Comparison of ENCODE assay signal across 32 mouse cellular contexts in the genomic region with DNA sequence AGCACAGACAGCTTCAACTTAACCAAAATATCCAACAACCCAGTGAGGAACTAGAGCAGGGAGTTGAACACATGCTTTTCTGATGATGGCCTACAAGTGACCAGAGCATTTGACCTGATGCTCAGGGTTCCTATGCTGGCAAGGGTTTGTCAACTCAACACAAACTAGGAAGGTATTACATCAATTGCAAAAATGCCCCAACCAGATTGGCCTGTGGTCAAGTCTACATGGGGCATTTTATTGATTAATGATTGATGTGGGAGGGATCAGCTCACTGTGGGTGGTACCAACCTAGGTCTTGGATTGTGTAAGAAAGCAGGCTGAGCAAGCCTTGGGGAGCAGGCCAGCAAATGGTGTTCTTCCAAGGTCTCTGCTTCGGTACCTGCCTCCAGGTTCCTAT. TPM values are rescaled to one million over a fixed set of nuclear protein-coding genes. Genes with fewer than 3 reads are reported as not detected.
"Had no signal": no experiment of that assay in that cellular context is flagged by ENCODE, and none has a peak within 500 bp of the region (broad histone marks: within the 10 kb centered on the region; RNA-seq: fewer than 3 reads in every experiment).

No protein-coding gene starts in this region.

- H3K27ac ChIP-seq: left cerebral cortex, adult 2 months; limb, embryonic 10.5 days; limb, embryonic 12.5 days; limb, embryonic 13.5 days; limb, embryonic 15.5 days; liver, embryonic 12.5 days; liver, embryonic 13.5 days; liver, embryonic 14.5 days; liver, embryonic 15.5 days; lung, embryonic 15.5 days; macrophage; midbrain, embryonic 10.5 days; midbrain, embryonic 12.5 days; midbrain, embryonic 13.5 days; midbrain, embryonic 15.5 days; neural tube, embryonic 12.5 days had no signal

- H3K9ac ChIP-seq: limb, embryonic 12.5 days; limb, embryonic 13.5 days; limb, embryonic 15.5 days; liver, embryonic 12.5 days; liver, embryonic 13.5 days; liver, embryonic 14.5 days; liver, embryonic 15.5 days; liver, postnatal 0 days; lung, embryonic 14.5 days; lung, embryonic 15.5 days; midbrain, embryonic 12.5 days; midbrain, embryonic 13.5 days; midbrain, embryonic 15.5 days; neural tube, embryonic 12.5 days had no signal

- H3K27me3 ChIP-seq: limb, embryonic 12.5 days; limb, embryonic 13.5 days; limb, embryonic 15.5 days; liver, embryonic 12.5 days; liver, embryonic 13.5 days; liver, embryonic 15.5 days; lung, embryonic 15.5 days; megakaryocyte, embryonic 14.5 days; midbrain, embryonic 12.5 days; midbrain, embryonic 13.5 days; midbrain, embryonic 15.5 days; neural tube, embryonic 12.5 days had no signal

- H3K36me3 ChIP-seq: limb, embryonic 10.5 days; limb, embryonic 12.5 days; limb, embryonic 13.5 days; limb, embryonic 15.5 days; liver, embryonic 12.5 days; liver, embryonic 13.5 days; liver, embryonic 15.5 days; lung, embryonic 15.5 days; midbrain, embryonic 12.5 days; midbrain, embryonic 13.5 days; midbrain, embryonic 15.5 days; neural tube, embryonic 12.5 days had no signal

- ATAC-seq: liver, embryonic 12.5 days; liver, postnatal 0 days; lung, postnatal 0 days; midbrain, embryonic 13.5 days; midbrain, embryonic 15.5 days; midbrain, embryonic 16.5 days had no signal

- DNase-seq: left cerebral cortex, postnatal 4 days; liver; liver, embryonic 13.5 days; liver, postnatal 0 days; lung, adult 18-20 months; lung, adult 2 months; lung, embryonic 14.5 days; lung, postnatal 10 days; lung, postnatal 14 days; lung, postnatal 36 days; lung, postnatal 4 days; midbrain, embryonic 14.5 days had no signal

- H3K4me1 ChIP-seq: limb, embryonic 10.5 days; limb, embryonic 12.5 days; limb, embryonic 13.5 days; limb, embryonic 15.5 days; liver, embryonic 12.5 days; liver, embryonic 13.5 days; liver, embryonic 15.5 days; lung, embryonic 15.5 days; megakaryocyte, embryonic 14.5 days; midbrain, embryonic 10.5 days; midbrain, embryonic 12.5 days; midbrain, embryonic 13.5 days; midbrain, embryonic 15.5 days; neural tube, embryonic 12.5 days had no signal

- H3K4me3 ChIP-seq: left cerebral cortex, adult 2 months; limb, embryonic 10.5 days; limb, embryonic 12.5 days; limb, embryonic 13.5 days; limb, embryonic 15.5 days; liver, embryonic 12.5 days; liver, embryonic 13.5 days; liver, embryonic 15.5 days; lung, embryonic 15.5 days; megakaryocyte, embryonic 14.5 days; midbrain, embryonic 10.5 days; midbrain, embryonic 12.5 days; midbrain, embryonic 13.5 days; midbrain, embryonic 15.5 days; myocyte; neural tube, embryonic 12.5 days had no signal

- H3K4me2 ChIP-seq: limb, embryonic 12.5 days; limb, embryonic 13.5 days; limb, embryonic 15.5 days; liver, embryonic 12.5 days; liver, embryonic 13.5 days; liver, embryonic 15.5 days; lung, embryonic 14.5 days; lung, embryonic 15.5 days; midbrain, embryonic 11.5 days; midbrain, embryonic 12.5 days; midbrain, embryonic 13.5 days; midbrain, embryonic 15.5 days; neural tube, embryonic 12.5 days had no signal

- H3K9me3 ChIP-seq: limb, embryonic 10.5 days; limb, embryonic 12.5 days; limb, embryonic 15.5 days; liver, embryonic 12.5 days; liver, embryonic 13.5 days; liver, embryonic 15.5 days; lung, embryonic 15.5 days; megakaryocyte, embryonic 14.5 days; midbrain, embryonic 10.5 days; midbrain, embryonic 12.5 days; midbrain, embryonic 13.5 days; midbrain, embryonic 15.5 days; neural tube, embryonic 12.5 days had no signal

RNA-seq across cellular contexts. Expression of gene Ube2cbp, which starts 46.8 kb away (rescaled TPM):
- polyA plus RNA-seq: macrophage had no signal
